Mouse (Mus musculus) CH12.LX (cell line): ENCODE data around the gene Gsta3. TPM values are rescaled to one million over a fixed set of nuclear protein-coding genes. Genes with fewer than 3 reads are reported as not detected.

Experiments
- DNase-seq: peaks from one replicate; pipeline ENCODE4 v3.0.0-alpha.2; 2013; ENCODE audit errors: extremely low read depth
- H3K27ac ChIP-seq: 2 replicates; pipeline ENCODE4 v1.5.1; 2012; ENCODE audit warnings: low read depth, mild to moderate bottlenecking, control low read depth, moderate library complexity; ENCODE audit not compliant: insufficient read depth
- H3K27me3 ChIP-seq: replicated peaks from 2 replicates; pipeline ENCODE3; 2012; ENCODE audit warnings: inconsistent platforms
- H3K36me3 ChIP-seq, 2 experiments: replicated peaks in 1 of 2; 2 replicates each; pipeline versions ENCODE3 to v1.6.1; 2012; ENCODE audit warnings: inconsistent platforms in 1 of 2, low read length in 1 of 2, mild to moderate bottlenecking in 1 of 2, mixed read lengths in 1 of 2, moderate library complexity in 1 of 2; ENCODE audit not compliant: control insufficient read depth in 1 of 2, insufficient read depth in 1 of 2
- H3K4me1 ChIP-seq, 2 experiments: 2 replicates each; pipeline ENCODE4 v1.6.1; 2012; ENCODE audit warnings: inconsistent platforms in 1 of 2, moderate library complexity in 1 of 2; ENCODE audit not compliant: insufficient read depth in 2 of 2, control insufficient read depth in 1 of 2
- H3K4me2 ChIP-seq: 2 replicates; pipeline ENCODE4 v1.6.1; 2012; ENCODE audit warnings: low read depth, mild to moderate bottlenecking, control low read depth; ENCODE audit not compliant: poor library complexity, insufficient read depth, severe bottlenecking
- H3K4me3 ChIP-seq, 3 experiments: fragments of 150-350 bp in 1 of 3; sonication (generic) in 1 of 3; replicated peaks in 1 of 3; 2 replicates each; pipeline versions ENCODE3 to v1.5.1; 2011 to 2012; ENCODE audit warnings: low read depth in 2 of 3, low read length in 2 of 3, mild to moderate bottlenecking in 2 of 3, moderate library complexity in 2 of 3, control low read depth in 1 of 3, improper control_type of control experiment in 1 of 3, inconsistent platforms in 1 of 3, mixed read lengths in 1 of 3; ENCODE audit not compliant: poor library complexity in 1 of 3
- H3K79me2 ChIP-seq: replicated peaks from 2 replicates; pipeline ENCODE4 v1.6.1; 2012; ENCODE audit warnings: mild to moderate bottlenecking, moderate library complexity; ENCODE audit not compliant: control insufficient read depth, poor library complexity, insufficient read depth, severe bottlenecking; ENCODE audit errors: extremely low read depth
- H3K9ac ChIP-seq: 2 replicates; pipeline ENCODE4 v1.6.1; 2012; ENCODE audit warnings: low read depth, mild to moderate bottlenecking, control low read depth, moderate library complexity; ENCODE audit not compliant: insufficient read depth
- H3K9me3 ChIP-seq: replicated peaks from 2 replicates; pipeline ENCODE3; 2012; ENCODE audit warnings: low read length, inconsistent platforms, mixed read lengths
- CHD1 ChIP-seq: IDR thresholded peaks from 2 replicates; pipeline ENCODE4 v1.6.1; 2012; ENCODE audit warnings: low read depth, low read length, improper control_type of control experiment, inconsistent platforms
- CHD2 ChIP-seq: IDR thresholded peaks from 2 replicates; pipeline ENCODE4 v1.6.1; 2011; ENCODE audit warnings: low read length, improper control_type of control experiment
- ELF1 ChIP-seq: IDR thresholded peaks from 2 replicates; pipeline ENCODE4 v1.6.1; 2014; ENCODE audit warnings: low read depth, mild to moderate bottlenecking, inconsistent platforms, low read length, improper control_type of control experiment
- ETS1 ChIP-seq: conservative IDR thresholded peaks from 2 replicates; pipeline ENCODE4 v1.6.1; 2012; ENCODE audit warnings: low read depth, mild to moderate bottlenecking, inconsistent platforms, low read length, improper control_type of control experiment, moderate library complexity
- GABPA ChIP-seq: IDR thresholded peaks from 2 replicates; pipeline ENCODE4 v1.6.1; 2012; ENCODE audit warnings: low read depth, low read length, improper control_type of control experiment, inconsistent platforms; ENCODE audit not compliant: insufficient replicate concordance
- HCFC1 ChIP-seq: IDR thresholded peaks from 2 replicates; pipeline ENCODE4 v1.6.1; 2012; ENCODE audit warnings: low read depth, mild to moderate bottlenecking, inconsistent platforms, low read length, improper control_type of control experiment
- KAT2A ChIP-seq: IDR thresholded peaks from 2 replicates; pipeline ENCODE4 v1.6.1; 2012; ENCODE audit warnings: low read length, improper control_type of control experiment, inconsistent platforms; ENCODE audit not compliant: insufficient replicate concordance
- MAFK ChIP-seq: IDR thresholded peaks from 2 replicates; pipeline ENCODE4 v1.6.1; 2011; ENCODE audit warnings: low read length, improper control_type of control experiment; ENCODE audit not compliant: insufficient replicate concordance
- MAX ChIP-seq: IDR thresholded peaks from 2 replicates; pipeline ENCODE4 v1.6.1; 2011; ENCODE audit warnings: low read length, improper control_type of control experiment
- MAZ ChIP-seq: IDR thresholded peaks from 2 replicates; pipeline ENCODE4 v1.6.1; 2012; ENCODE audit warnings: low read depth, mild to moderate bottlenecking, inconsistent platforms, low read length, improper control_type of control experiment, moderate library complexity
- MXI1 ChIP-seq: IDR thresholded peaks from 2 replicates; pipeline ENCODE4 v1.6.1; 2011; ENCODE audit warnings: mild to moderate bottlenecking, low read depth, low read length, improper control_type of control experiment
- MYC ChIP-seq: IDR thresholded peaks from 2 replicates; pipeline ENCODE4 v1.6.1; 2011; ENCODE audit warnings: low read depth, mild to moderate bottlenecking, improper control_type of control experiment, low read length
- POLR2A ChIP-seq: IDR thresholded peaks from 2 replicates; pipeline ENCODE4 v1.6.1; 2011; ENCODE audit warnings: low read depth, mild to moderate bottlenecking, improper control_type of control experiment, low read length
- POLR2AphosphoS2 ChIP-seq: IDR thresholded peaks from 2 replicates; pipeline ENCODE4 v1.6.1; 2011; ENCODE audit warnings: low read depth, low read length, improper control_type of control experiment
- RCOR1 ChIP-seq: conservative IDR thresholded peaks from 2 replicates; pipeline ENCODE4 v1.6.1; 2012; ENCODE audit warnings: low read depth, mild to moderate bottlenecking, inconsistent platforms, low read length, improper control_type of control experiment
- SIN3A ChIP-seq: IDR thresholded peaks from 2 replicates; pipeline ENCODE4 v1.6.1; 2012; ENCODE audit warnings: low read length, improper control_type of control experiment, inconsistent platforms
- SMC3 ChIP-seq: IDR thresholded peaks from 2 replicates; pipeline ENCODE4 v1.6.1; 2011; ENCODE audit warnings: low read depth, low read length, improper control_type of control experiment
- UBTF ChIP-seq: IDR thresholded peaks from 2 replicates; pipeline ENCODE4 v1.6.1; 2012; ENCODE audit warnings: low read depth, mild to moderate bottlenecking, inconsistent platforms, low read length, improper control_type of control experiment, moderate library complexity
- USF1 ChIP-seq: IDR thresholded peaks from 2 replicates; pipeline ENCODE4 v1.6.1; 2014; ENCODE audit warnings: low read depth, mild to moderate bottlenecking, inconsistent platforms, low read length, improper control_type of control experiment
- ZMIZ1 ChIP-seq: IDR thresholded peaks from 2 replicates; pipeline ENCODE4 v1.6.1; 2012; ENCODE audit warnings: low read depth, mild to moderate bottlenecking, inconsistent platforms, low read length, improper control_type of control experiment
- dilution Hi-C: fragments of 300-500 bp; cut with MboI; formaldehyde crosslinking; loops from 2 replicates; pipeline ENCODE4 v1.14.3; 2020; ENCODE audit warnings: low sequenced_read_pairs; ENCODE audit not compliant: extremely low pct_unique_long_range_greater_than_20kb, extremely low pct_ligation_motif_present
- in situ Hi-C: fragments of 300-500 bp; cut with MboI; formaldehyde crosslinking; loops from 3 replicates; pipeline ENCODE4 v1.14.3; 2019; ENCODE audit warnings: low sequenced_read_pairs, low pct_ligation_motif_present, low pct_unique_long_range_greater_than_20kb, mixed read lengths
- polyA plus RNA-seq: library from polyadenylated mRNA; unstranded; fragments of >175 nt; gene quantifications from 2 replicates; pipeline ENCODE4 v1.2.1, GENCODE M21; 2012; ENCODE audit warnings: low read depth; ENCODE audit not compliant: insufficient read length
- total RNA-seq, 2 experiments: library from RNA; depleted of rRNA; stranded (reverse); fragments of 300-350 nt in 1 of 2; fragments of >200 nt in 1 of 2; gene quantifications; 2 replicates each; pipeline ENCODE4 v1.2.3; 2012 to 2014

The Gsta3 gene
- total and polyA plus RNA-seq, 3 experiments, result not detected

GRCm38 (mm10) chr1:21248560-21249390, 8.4 kb downstream of the Gsta3 start:
- H3K27ac ChIP-seq, result no peak overlapping the region
- dilution Hi-C loops (no loop called here), in situ Hi-C loops (no loop called here)
- no peaks in the 10 kb centered on the region for H3K27me3 ChIP-seq
- no peak for TF ChIP-seq KAT2A
- no peak for TF ChIP-seq RCOR1
- no peak for TF ChIP-seq ETS1
- no peak for TF ChIP-seq POLR2AphosphoS2
- no peak for TF ChIP-seq HCFC1
- TF ChIP-seq USF1, result no peak
- no peak for TF ChIP-seq MAX
- no peak for TF ChIP-seq UBTF
- no peak for TF ChIP-seq CHD2
- TF ChIP-seq MAFK, result no peak
- no peak for TF ChIP-seq MAZ
- no peak for TF ChIP-seq ELF1
- TF ChIP-seq POLR2A, result no peak
- no peak for TF ChIP-seq MYC
- TF ChIP-seq CHD1, result no peak
- no peak overlapping the region for H3K4me2 ChIP-seq
- H3K9me3 ChIP-seq, result no peaks in the 10 kb centered on the region
- H3K36me3 ChIP-seq, result no peaks in the 10 kb centered on the region
- no peak for DNase-seq
- no peak overlapping the region for H3K4me3 ChIP-seq
- peaks cover 0 to 8% of the 10 kb centered on the region in 2 experiments; a peak in 2 of 4 replicates for H3K4me1 ChIP-seq
- H3K9ac ChIP-seq, result no peak overlapping the region
- H3K79me2 ChIP-seq, result no peaks in the 10 kb centered on the region

GRCm38 (mm10) chr1:21251661-21252060, 11.3 kb downstream of the Gsta3 start:
- dilution Hi-C loops, result no loop called here
- Histone ChIP-seq H3K9ac (no peak overlapping the region), H3K9me3 (no peaks in the 10 kb centered on the region), H3K27me3 (no peaks in the 10 kb centered on the region), H3K4me3 (no peak overlapping the region), H3K79me2 (no peaks in the 10 kb centered on the region), H3K4me1 (no peaks in the 10 kb centered on the region), H3K27ac (no peak overlapping the region), H3K36me3 (no peaks in the 10 kb centered on the region), H3K4me2 (no peak overlapping the region)
- TF ChIP-seq ZMIZ1 (no peak), MAFK (no peak), CHD1 (no peak), ELF1 (no peak), MXI1 (no peak), SMC3 (no peak), ETS1 (no peak), SIN3A (no peak), GABPA (no peak)
- no peak for DNase-seq
- in situ Hi-C loops, result no loop called here
